Mouse (Mus musculus) MEL (cell line): ENCODE results near the gene Arid3b.

Experiments used
- CTCF ChIP-seq, 3 experiments: IDR thresholded peaks in 2 of 3; conservative IDR thresholded peaks in 1 of 3; 2 replicates each; pipeline ENCODE4 v1.5.1; 2011 to 2012; ENCODE audit warnings: low read length in 3 of 3, low read depth in 2 of 3, mild to moderate bottlenecking in 2 of 3, improper control_type of control experiment in 1 of 3, inconsistent platforms in 1 of 3, mixed read lengths in 1 of 3, moderate library complexity in 1 of 3; ENCODE audit not compliant: control insufficient read depth in 1 of 3, insufficient read depth in 1 of 3, poor library complexity in 1 of 3, severe bottlenecking in 1 of 3
- GATA1 ChIP-seq: IDR thresholded peaks from 2 replicates; pipeline ENCODE4 v1.6.1; 2011; ENCODE audit warnings: low read depth, low read length, improper control_type of control experiment
- JUND ChIP-seq: IDR thresholded peaks from 2 replicates; pipeline ENCODE4 v1.6.1; 2011; ENCODE audit warnings: low read depth, mild to moderate bottlenecking, improper control_type of control experiment, low read length
- KAT2A ChIP-seq: conservative IDR thresholded peaks from 2 replicates; pipeline ENCODE4 v1.6.1; 2012; ENCODE audit warnings: low read depth, low read length, improper control_type of control experiment, inconsistent platforms
- NRF1 ChIP-seq: IDR thresholded peaks from 2 replicates; pipeline ENCODE4 v1.6.1; 2014; ENCODE audit warnings: low read depth, mild to moderate bottlenecking, inconsistent platforms, low read length, improper control_type of control experiment, moderate library complexity; ENCODE audit not compliant: poor library complexity, insufficient read depth, severe bottlenecking
- POLR2A ChIP-seq, 2 experiments: IDR thresholded peaks; 2 replicates each; pipeline ENCODE4 v1.6.1; 2011 to 2012; ENCODE audit warnings: low read length in 2 of 2, mild to moderate bottlenecking in 2 of 2, control low read depth in 1 of 2, improper control_type of control experiment in 1 of 2, low read depth in 1 of 2, moderate library complexity in 1 of 2; ENCODE audit not compliant: control insufficient read depth in 1 of 2, insufficient read depth in 1 of 2, poor library complexity in 1 of 2
- ZMIZ1 ChIP-seq: IDR thresholded peaks from 2 replicates; pipeline ENCODE4 v1.6.1; 2012; ENCODE audit warnings: low read depth, mild to moderate bottlenecking, inconsistent platforms, low read length, improper control_type of control experiment, moderate library complexity
- ZNF384 ChIP-seq: IDR thresholded peaks from 2 replicates; pipeline ENCODE4 v1.6.1; 2012; ENCODE audit warnings: low read depth, mild to moderate bottlenecking, inconsistent platforms, low read length, improper control_type of control experiment

GRCm38 (mm10) chr9:57870273-57870816 lies 33.8 kb upstream of the Arid3b start:
- TF ChIP-seq ZNF384 (no peak), CTCF (IDR thresholded peaks at IDR 0.05 in 2 of 3, conservative IDR thresholded peaks at IDR 0.05 in 1 of 3; ENCODE audit: control insufficient read depth in 1 of 3, insufficient read depth in 1 of 3, low read depth in 2 of 3, low read length in 3 of 3, poor library complexity in 1 of 3, severe bottlenecking in 1 of 3) (no peak), NRF1 (no peak), JUND (no peak), POLR2A (IDR thresholded peaks at IDR 0.05; ENCODE audit: control insufficient read depth in 1 of 2, insufficient read depth in 1 of 2, low read depth in 1 of 2, low read length in 2 of 2, poor library complexity in 1 of 2) (no peak), KAT2A (no peak), GATA1 (no peak), ZMIZ1 (no peak)
